Mouse (Mus musculus) kidney, embryonic 16.5 days (tissue): Measurements from ENCODE around the gene Cnfn. TPM values are rescaled to one million over a fixed set of nuclear protein-coding genes. Genes with fewer than 3 reads are reported as not detected.
A peak's percentile ranks its signal among the peaks of the same experiment; 100 is the strongest.

Experiments
- ATAC-seq: fragments of 200-750 bp; cut with Nextera tagmentation; 2 replicates; pipeline ENCODE4 v1.8.0; 2017; ENCODE audit warnings: moderate TSS enrichment; ENCODE audit not compliant: low FRiP score, low TSS enrichment
- H3K27ac ChIP-seq: fragments of 300-500 bp; sonication (generic); 2 replicates; pipeline ENCODE4 v1.5.1; 2014; ENCODE audit warnings: low read length
- H3K27me3 ChIP-seq: fragments of 300-500 bp; sonication (generic); 2 replicates; pipeline ENCODE4 v1.6.1; 2014; ENCODE audit warnings: low read length, control low read depth, mixed read lengths; ENCODE audit not compliant: insufficient read depth
- H3K36me3 ChIP-seq: fragments of 300-500 bp; sonication (generic); 2 replicates; pipeline ENCODE4 v1.6.1; 2014; ENCODE audit warnings: low read length, control low read depth, mixed read lengths; ENCODE audit not compliant: insufficient read depth
- H3K4me1 ChIP-seq: fragments of 300-500 bp; sonication (generic); 2 replicates; pipeline ENCODE4 v1.6.1; 2014; ENCODE audit warnings: low read length, control low read depth, mixed read lengths; ENCODE audit not compliant: insufficient read depth
- H3K4me2 ChIP-seq: fragments of 300-500 bp; sonication (generic); replicated peaks from 2 replicates; pipeline ENCODE4 v1.6.1; 2014; ENCODE audit warnings: low read depth, low read length
- H3K4me3 ChIP-seq: fragments of 300-500 bp; sonication (generic); 2 replicates; pipeline ENCODE4 v1.5.1; 2014; ENCODE audit warnings: mild to moderate bottlenecking, low read length
- H3K9ac ChIP-seq: fragments of 300-500 bp; sonication (generic); replicated peaks from 2 replicates; pipeline ENCODE4 v1.6.1; 2014; ENCODE audit warnings: low read length
- H3K9me3 ChIP-seq: fragments of 300-500 bp; sonication (generic); 2 replicates; pipeline ENCODE4 v1.6.1; 2016; ENCODE audit warnings: low read length, control low read depth
- WGBS: fragments of 180-500 bp; shearing (Covaris S2); extraction: QIAGEN DNeasy Blood & Tissue Kit; methylation state at CpG from one replicate; pipeline ENCODE4 v1.1.7; 2014; 5-methylcytosine and 5-hydroxymethylcytosine counted together
- polyA plus RNA-seq: library from polyadenylated mRNA; unstranded; fragments of >200 nt; fragmentation: Nextera tagmentation; extraction: Ambion mirVana; gene quantifications from 2 replicates; pipeline ENCODE4 v1.2.1, GENCODE M21; 2015

Gene Cnfn
- polyA plus RNA-seq, 1 experiment from 2014 or later = not detected

- H3K4me3 ChIP-seq = no peak overlapping the region
- H3K9me3 ChIP-seq = no peaks in the 10 kb centered on the region
- ATAC-seq = no peak
- H3K9ac ChIP-seq = no peak overlapping the region
- H3K4me2 ChIP-seq = no peak overlapping the region
- WGBS = 84% methylated on average over 4 of the region's 4 CpGs
- no peak overlapping the region for H3K27ac ChIP-seq
- peaks cover 25% of the 10 kb centered on the region for H3K36me3 ChIP-seq
- H3K27me3 ChIP-seq = no peaks in the 10 kb centered on the region
- peaks cover 10% of the 10 kb centered on the region for H3K4me1 ChIP-seq
These were observed 14.4 kb upstream of the Cnfn start for GRCm38 (mm10) chr7:25383891-25384290.

GRCm38 (mm10) chr7:25383385-25383784 lies 13.9 kb upstream of the Cnfn start:
- H3K4me2 ChIP-seq = no peak overlapping the region
- no peak overlapping the region for H3K27ac ChIP-seq
- 87% methylated on average over 7 of the region's 7 CpGs for WGBS
- peaks cover 25% of the 10 kb centered on the region for H3K36me3 ChIP-seq
- H3K9me3 ChIP-seq = no peaks in the 10 kb centered on the region
- no peaks in the 10 kb centered on the region for H3K27me3 ChIP-seq
- H3K9ac ChIP-seq = no peak overlapping the region
- H3K4me3 ChIP-seq = no peak overlapping the region
- peaks cover 10% of the 10 kb centered on the region for H3K4me1 ChIP-seq
- ATAC-seq = no peak

GRCm38 (mm10) chr7:25382541-25382940 lies 13.0 kb upstream of the Cnfn start:
- no peak for ATAC-seq
- H3K4me2 ChIP-seq = no peak overlapping the region
- no peaks in the 10 kb centered on the region for H3K27me3 ChIP-seq
- peaks cover 10% of the 10 kb centered on the region for H3K4me1 ChIP-seq
- H3K9me3 ChIP-seq = no peaks in the 10 kb centered on the region
- H3K9ac ChIP-seq = no peak overlapping the region
- H3K4me3 ChIP-seq = no peak overlapping the region
- peaks cover 19% of the 10 kb centered on the region for H3K36me3 ChIP-seq
- H3K27ac ChIP-seq = no peak overlapping the region

- no peak for ATAC-seq
- WGBS = 45% methylated on average over 3 of the region's 3 CpGs
These were observed 11.8 kb upstream of the Cnfn start for GRCm38 (mm10) chr7:25381284-25381680.

GRCm38 (mm10) chr7:25380392-25381283 lies 11.1 kb upstream of the Cnfn start:
- Histone ChIP-seq H3K27ac (no peak overlapping the region), H3K4me1 (peaks cover 16% of the 10 kb centered on the region), H3K9ac (peak overlapping the region; percentile 66; the same call in 1 of the 2 replicates), H3K27me3 (no peaks in the 10 kb centered on the region), H3K36me3 (peaks cover 19% of the 10 kb centered on the region), H3K4me3 (peak overlapping the region; percentile 45), H3K9me3 (no peaks in the 10 kb centered on the region), H3K4me2 (peak overlapping the region; percentile 78)
- no peak for ATAC-seq
- 70% methylated on average over 18 of the region's 18 CpGs for WGBS

More at GRCm38 (mm10) chr7:25381284-25381680, 11.8 kb upstream of the Cnfn start:
- Histone ChIP-seq H3K27me3 (no peaks in the 10 kb centered on the region), H3K9ac (no peak overlapping the region), H3K4me3 (no peak overlapping the region), H3K36me3 (peaks cover 19% of the 10 kb centered on the region), H3K4me2 (no peak overlapping the region), H3K27ac (no peak overlapping the region), H3K9me3 (no peaks in the 10 kb centered on the region), H3K4me1 (peaks cover 16% of the 10 kb centered on the region)

GRCm38 (mm10) chr7:25379551-25380351 lies 10.2 kb upstream of the Cnfn start:
- peak overlapping the region; percentile 45 for H3K4me3 ChIP-seq
- H3K27ac ChIP-seq = no peak overlapping the region
- H3K9ac ChIP-seq = peak overlapping the region; percentile 66
- peak; percentile 78 for ATAC-seq
- no peaks in the 10 kb centered on the region for H3K27me3 ChIP-seq
- H3K9me3 ChIP-seq = no peaks in the 10 kb centered on the region
- WGBS = under 1% methylated on average over 41 of the region's 42 CpGs
- H3K4me1 ChIP-seq = peaks cover 16% of the 10 kb centered on the region
- H3K36me3 ChIP-seq = peaks cover 16% of the 10 kb centered on the region
- peak overlapping the region; percentile 78 for H3K4me2 ChIP-seq

- Histone ChIP-seq H3K36me3 (peaks cover 9% of the 10 kb centered on the region; the same call in 1 of the 2 replicates), H3K4me2 (no peak overlapping the region), H3K4me1 (peaks cover 16% of the 10 kb centered on the region), H3K4me3 (no peak overlapping the region), H3K9ac (no peak overlapping the region), H3K9me3 (no peaks in the 10 kb centered on the region), H3K27me3 (no peaks in the 10 kb centered on the region), H3K27ac (no peak overlapping the region)
- no peak for ATAC-seq
- WGBS = 84% methylated on average over 13 of the region's 13 CpGs
These were observed 8.9 kb upstream of the Cnfn start for GRCm38 (mm10) chr7:25378181-25379100.

GRCm38 (mm10) chr7:25377100-25377700 lies 7.7 kb upstream of the Cnfn start:
- 44% methylated on average over 8 of the region's 8 CpGs for WGBS
- H3K27ac ChIP-seq = no peak overlapping the region
- H3K9ac ChIP-seq = no peak overlapping the region
- H3K4me3 ChIP-seq = peak overlapping the region; percentile 43; the same call in 1 of the 2 replicates
- peak overlapping the region; percentile 55 for H3K4me2 ChIP-seq
- peaks cover 16% of the 10 kb centered on the region for H3K4me1 ChIP-seq
- H3K27me3 ChIP-seq = no peaks in the 10 kb centered on the region
- no peaks in the 10 kb centered on the region for H3K9me3 ChIP-seq
- ATAC-seq = no peak
- H3K36me3 ChIP-seq = no peaks in the 10 kb centered on the region

GRCm38 (mm10) chr7:25376556-25376955 lies 7.0 kb upstream of the Cnfn start:
- Histone ChIP-seq H3K36me3 (no peaks in the 10 kb centered on the region), H3K4me1 (peaks cover 16% of the 10 kb centered on the region), H3K4me2 (peak overlapping the region; percentile 55), H3K27ac (no peak overlapping the region), H3K27me3 (no peaks in the 10 kb centered on the region), H3K9me3 (no peaks in the 10 kb centered on the region), H3K9ac (peak overlapping the region; percentile 46; the same call in 1 of the 2 replicates), H3K4me3 (peak overlapping the region; percentile 43)
- ATAC-seq = peak; percentile 58
- WGBS = 5% methylated on average over 17 of the region's 17 CpGs
